Mouse (Mus musculus): ENCODE measurements around the gene March10.

The March10 gene

DNA sequence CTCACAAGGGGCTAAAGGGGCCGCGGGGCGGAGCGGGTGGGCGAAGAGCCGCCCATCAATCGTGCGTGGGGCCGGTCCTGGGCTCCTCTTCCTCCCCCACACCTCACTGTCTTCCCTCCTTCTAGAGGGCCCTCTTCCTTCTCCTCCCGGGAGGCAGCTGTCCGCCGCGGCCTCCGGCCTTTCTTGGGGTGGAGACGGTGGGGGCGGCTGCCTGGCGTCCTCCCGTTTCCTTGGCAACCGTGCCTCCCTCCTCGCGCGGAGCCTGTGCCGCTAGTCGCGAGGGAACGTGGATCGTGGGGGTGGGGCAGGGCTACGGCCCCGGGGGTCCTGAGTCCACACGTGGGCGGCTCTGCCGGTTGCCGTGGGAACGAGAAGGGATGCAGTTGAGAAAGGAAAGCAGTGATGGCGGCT lies at the start of gene March10:
Gene March10 (minus strand): TSS at position 239 of the 411 bp plus-strand sequence.
- no peak for DNase-seq (ENCODE audit: low spot score in 2 of 2)

DNA sequence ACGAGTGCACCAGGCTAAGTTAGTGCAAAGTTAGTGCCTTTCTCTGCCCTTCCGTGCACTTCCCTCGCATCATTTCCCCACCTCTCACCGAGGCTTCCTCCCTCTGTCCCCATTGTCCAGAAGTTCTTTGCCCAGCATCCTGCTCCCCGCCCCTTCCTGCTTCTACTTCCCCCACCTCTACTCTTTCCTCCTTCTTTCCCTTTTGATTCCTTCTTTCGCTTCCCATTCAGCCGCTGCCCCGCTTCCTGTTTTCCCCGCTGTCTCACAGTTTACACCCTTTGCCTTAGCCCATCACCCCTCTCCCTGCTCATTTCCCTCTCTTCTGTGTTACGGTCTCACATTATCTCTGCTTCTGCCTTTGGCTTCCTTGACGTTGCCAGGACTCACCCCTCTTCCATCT lies 49.8 kb upstream of the March10 start:
- DNase-seq (ENCODE audit: low spot score in 2 of 2): no peak

DNA sequence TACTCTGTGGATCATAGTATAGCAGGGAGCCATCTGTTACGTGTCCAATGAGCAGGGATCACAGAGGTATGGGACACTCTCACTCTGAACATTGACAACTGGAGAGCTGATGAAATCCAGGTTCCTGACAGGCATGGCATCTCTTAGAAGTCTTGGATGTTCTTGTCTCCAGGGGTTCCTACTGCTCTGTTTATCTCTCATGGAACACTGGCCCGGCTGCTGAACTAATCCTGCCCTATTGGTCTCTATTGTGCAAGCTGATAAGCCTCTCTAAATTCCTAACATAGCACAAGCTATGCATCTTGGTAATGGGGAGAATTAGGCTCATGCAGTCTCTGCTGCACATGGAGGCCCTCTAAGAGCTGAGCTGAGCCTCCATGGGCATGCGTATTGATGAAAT lies 48.5 kb upstream of the March10 start:
- DNase-seq (ENCODE audit: low spot score in 2 of 2): no peak

GRCm38 (mm10) chr11:105502311-105502710 lies 45.8 kb upstream of the March10 start:
- DNase-seq (ENCODE audit: low spot score in 2 of 2): no peak

DNA sequence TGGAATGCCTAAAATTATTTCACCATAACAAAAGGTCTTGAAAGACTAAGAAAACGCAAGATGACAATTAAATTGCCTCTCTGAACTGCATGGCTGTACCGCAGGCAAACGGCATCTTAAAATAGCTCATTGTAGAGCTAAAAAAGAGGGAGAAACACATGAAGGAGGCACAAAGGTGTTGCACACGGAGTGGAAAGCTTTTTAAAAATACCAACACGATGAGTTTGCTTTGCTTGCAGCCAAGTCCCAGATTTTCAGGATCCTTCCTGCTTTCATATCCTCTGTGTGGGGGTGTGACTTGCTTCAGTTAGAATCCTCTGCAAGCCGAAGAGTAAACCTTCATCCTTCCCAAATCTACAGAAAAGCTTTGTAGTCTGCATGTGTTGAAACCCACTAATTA lies 41.0 kb upstream of the March10 start:
- no peak for DNase-seq (ENCODE audit: low spot score in 2 of 2)

DNA sequence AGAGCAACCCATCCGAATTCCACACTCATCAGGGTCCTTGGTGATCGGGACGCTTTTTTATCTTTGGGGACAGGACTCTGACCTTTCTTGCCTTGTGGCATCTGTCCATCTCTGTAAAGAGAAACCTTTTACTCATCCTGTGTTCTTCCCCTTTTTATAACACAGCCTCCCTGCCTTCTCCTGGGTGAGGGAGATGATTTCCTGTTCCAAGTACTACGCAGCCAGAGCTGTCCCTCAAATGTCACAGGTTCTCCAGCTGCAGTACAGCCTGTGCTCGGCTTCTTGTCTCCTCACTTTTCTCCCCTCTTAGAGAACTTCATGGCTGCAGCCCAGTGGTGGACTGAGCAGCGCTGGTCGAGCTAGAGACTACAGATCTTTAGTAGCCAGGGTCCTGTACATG lies 40.1 kb upstream of the March10 start:
- no peak for DNase-seq (ENCODE audit: low spot score in 2 of 2)

DNA sequence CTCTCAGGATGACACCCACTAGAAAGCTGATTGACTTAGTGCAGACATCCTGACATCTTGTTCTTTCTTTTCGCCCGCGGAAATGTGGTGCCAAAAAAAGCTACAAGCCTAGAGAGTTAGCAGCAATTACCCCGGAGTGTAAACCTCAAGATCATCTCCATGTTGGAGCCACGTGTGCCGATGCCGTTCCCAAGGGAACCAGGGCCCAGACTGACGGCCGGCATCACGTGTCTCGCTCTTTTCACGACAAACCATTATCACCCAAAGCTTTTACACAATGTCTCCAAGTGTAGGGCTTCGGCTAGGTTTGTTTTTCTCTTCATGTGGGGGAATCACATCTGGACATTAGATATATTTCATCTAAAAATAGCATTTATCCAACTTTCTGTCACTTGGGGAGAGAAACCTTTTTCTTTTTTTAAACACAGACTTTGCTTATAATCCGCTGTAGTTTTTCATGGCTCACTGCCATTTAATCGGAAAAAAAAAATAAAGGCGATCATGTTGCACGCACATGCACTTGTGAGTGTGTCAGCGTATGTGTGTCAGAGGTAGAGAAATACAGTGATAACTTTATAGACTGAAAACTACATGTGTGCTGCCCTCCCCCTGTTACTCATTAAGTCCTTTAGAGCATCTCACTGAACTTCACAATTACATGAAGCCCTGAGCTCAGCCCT lies 39.2 kb upstream of the March10 start:
- DNase-seq (ENCODE audit: low spot score in 2 of 2): no peak

GRCm38 (mm10) chr11:105494786-105495369 lies 38.3 kb upstream of the March10 start:
- no peak for DNase-seq (ENCODE audit: low spot score in 2 of 2)

DNA sequence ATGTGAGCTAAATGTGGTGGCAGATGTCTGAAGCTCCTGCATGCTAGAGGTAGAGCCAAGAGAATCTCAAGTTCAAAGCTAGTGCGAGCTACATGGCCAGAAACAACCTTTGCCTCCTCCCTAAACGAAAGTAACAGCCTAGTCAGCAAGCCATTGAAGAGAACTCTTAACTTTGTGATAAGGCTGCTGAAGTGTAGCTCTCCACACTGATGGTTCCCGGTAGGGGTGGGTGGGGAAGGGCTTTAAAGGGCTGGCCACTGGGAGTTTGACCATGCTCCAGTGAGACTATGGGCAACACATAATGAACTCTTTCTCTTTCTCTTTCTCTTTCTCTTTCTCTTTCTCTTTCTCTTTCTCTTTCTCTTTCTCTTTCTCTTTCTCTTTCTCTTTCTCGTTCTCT lies 35.9 kb upstream of the March10 start:
- DNase-seq (ENCODE audit: low spot score in 2 of 2): no peak

- DNase-seq (ENCODE audit: low spot score in 2 of 2): no peak
These were observed 34.4 kb upstream of the March10 start for GRCm38 (mm10) chr11:105490971-105491370.

DNA sequence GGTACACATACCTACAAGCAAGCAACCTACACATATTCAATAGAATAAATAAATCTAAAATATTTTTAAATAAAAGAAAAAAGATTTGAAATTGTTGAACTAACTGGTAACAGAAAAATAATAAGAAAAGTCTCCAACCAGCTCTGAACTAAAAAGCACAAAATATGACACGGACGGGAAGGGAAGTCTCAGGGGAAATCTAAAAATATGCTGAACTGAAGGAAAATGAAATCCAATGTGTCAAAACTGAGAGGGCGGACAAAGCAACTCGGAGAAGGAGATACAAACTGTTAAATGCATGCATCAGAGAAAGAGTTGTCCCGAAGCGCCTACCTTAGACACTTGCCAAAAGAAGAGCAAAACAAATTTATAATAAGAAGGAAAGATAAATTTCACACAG lies 28.9 kb upstream of the March10 start:
- no peak for DNase-seq (ENCODE audit: low spot score in 2 of 2)

- DNase-seq (ENCODE audit: low spot score in 2 of 2): no peak
These were observed 28.5 kb upstream of the March10 start for GRCm38 (mm10) chr11:105484993-105485392.

- DNase-seq (ENCODE audit: low spot score in 2 of 2): no peak
These were observed 26.2 kb upstream of the March10 start for GRCm38 (mm10) chr11:105482747-105483146.

DNA sequence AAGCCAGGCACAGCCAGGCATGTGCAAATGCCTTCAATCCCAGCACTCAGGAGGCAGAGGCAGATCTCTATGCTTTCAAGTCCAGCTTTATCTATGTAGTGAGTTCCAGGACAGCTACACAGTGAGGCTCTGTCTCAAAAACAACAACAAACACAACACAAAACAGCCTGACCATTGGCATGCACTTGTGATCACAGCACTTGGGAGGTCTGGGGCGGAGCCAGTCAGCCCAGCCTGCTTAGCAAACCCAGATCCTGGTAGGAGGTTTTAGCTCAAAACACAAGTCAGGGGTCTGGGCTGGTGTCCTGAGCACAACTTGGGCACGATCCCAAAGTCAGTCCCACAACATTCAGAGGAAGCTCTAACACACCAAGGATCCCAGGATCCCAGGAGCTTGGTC lies 18.2 kb upstream of the March10 start:
- no peak for DNase-seq (ENCODE audit: low spot score in 2 of 2)

DNA sequence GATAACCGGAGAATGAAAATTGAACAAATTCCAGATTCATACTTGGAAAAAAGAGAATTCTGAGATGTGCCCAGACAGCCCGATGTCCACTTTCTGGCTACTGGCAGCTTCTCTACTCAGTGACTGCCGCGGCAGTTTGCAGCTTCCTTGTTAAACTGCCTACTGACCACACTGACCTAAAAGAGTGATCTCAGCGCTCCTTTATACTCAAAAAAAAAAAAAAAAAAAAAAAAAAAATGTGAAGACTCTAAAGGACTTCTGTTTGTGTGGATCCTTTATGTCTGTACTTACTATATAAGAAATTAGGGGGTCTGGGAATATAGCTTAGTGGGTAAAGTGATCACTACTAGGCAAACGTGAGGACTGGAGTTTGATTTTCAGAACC lies 17.8 kb upstream of the March10 start:
- DNase-seq (ENCODE audit: low spot score in 2 of 2): no peak

DNA sequence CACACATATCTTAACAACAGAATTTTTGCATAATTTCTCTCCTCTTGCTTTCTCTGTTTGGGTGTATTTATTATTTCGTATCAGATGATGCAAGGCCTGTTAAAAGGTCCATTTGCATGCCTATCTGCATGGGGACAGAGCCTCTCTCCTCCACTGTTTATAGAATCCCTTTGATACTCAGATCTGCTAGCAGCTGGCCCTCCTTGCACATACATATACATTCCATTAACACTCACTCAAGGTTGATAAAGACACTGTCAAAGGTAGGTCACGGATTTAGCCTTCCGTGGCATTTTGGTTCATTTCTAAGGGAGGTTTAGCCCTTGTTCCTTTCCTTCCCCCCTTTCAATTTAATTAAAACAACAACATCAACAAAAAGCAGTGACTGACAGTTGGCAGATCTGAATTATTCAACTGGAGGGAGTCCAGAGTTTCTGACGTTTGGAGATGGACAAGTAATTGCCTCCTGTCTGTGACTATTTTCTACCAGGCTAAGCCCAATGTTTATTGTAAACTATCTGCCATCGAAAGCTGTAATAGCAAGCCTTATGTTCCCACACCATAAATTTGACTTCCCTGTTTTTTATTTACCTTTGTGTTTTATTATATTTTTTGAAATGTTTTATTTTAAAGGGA lies 17.3 kb upstream of the March10 start:
- no peak for DNase-seq (ENCODE audit: low spot score in 2 of 2)

- no peak for DNase-seq (ENCODE audit: low spot score in 2 of 2)
These were observed 16.1 kb upstream of the March10 start for GRCm38 (mm10) chr11:105472610-105473009.

- no peak for DNase-seq (ENCODE audit: low spot score in 2 of 2)
These were observed 14.4 kb upstream of the March10 start for GRCm38 (mm10) chr11:105470896-105471295.

DNA sequence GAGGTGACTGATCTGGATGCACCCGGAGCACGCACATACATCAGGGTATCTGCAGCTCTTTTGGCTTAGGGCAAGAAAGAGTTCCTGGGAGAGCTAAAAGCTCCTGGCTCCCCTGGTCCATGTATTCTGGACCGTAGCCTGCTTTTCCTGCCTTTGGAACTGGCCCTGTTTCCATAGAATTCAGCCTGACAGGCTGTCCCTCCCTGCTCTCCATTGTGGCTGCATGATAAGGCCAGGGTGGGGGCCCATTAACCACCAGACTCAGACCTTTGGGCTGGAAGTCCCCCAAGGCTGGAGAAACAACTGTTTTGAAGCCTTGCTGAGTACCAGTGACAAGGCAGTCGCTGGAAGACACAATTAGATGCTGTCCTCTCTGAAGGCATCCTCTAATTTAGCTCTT lies 13.0 kb upstream of the March10 start:
- DNase-seq (ENCODE audit: low spot score in 2 of 2): no peak

DNA sequence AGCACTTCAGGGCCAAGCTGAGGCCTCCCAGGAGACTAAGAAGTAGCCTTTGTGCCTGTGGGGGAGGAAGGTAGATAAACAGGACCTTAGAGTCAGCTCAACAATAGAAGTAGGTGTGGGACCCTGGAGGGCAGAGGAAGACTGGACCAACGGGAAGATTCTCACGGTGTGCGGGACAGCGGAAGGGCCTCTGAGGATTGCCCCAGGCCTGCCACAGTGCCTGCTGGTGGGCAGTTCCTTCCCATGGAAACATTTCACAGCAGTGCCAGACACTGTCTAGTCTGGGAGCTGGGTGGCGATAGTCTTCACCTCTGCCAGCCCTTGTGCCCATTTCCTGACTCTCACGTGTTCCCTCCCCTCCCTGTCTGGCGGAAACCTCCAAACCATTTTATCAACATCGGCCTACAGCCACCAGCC lies 12.6 kb upstream of the March10 start:
- DNase-seq (ENCODE audit: low spot score in 2 of 2): no peak

- DNase-seq (ENCODE audit: low spot score in 2 of 2): no peak
These were observed 11.9 kb upstream of the March10 start for GRCm38 (mm10) chr11:105468436-105468835.

DNA sequence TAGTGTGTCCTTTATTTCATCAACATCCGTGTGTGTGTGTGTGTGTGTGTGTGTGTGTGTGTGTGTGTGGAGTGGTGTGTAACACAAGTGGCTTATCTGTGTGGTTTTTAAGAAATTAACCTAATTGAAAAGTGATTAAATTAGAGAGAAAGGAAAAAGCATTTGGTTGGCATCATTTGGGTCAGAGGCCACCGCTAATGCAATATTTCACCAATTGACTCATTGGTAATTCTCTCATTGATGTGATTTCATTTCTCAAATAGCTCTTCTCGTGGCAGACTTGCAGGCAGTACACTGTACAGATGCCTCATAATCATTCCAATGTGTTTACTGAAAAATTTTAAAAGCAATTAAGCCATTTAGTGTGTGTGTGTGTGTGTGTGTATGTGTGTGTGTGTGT lies 11.3 kb upstream of the March10 start:
- DNase-seq (ENCODE audit: low spot score in 2 of 2): no peak

GRCm38 (mm10) chr11:105467266-105467665 lies 10.7 kb upstream of the March10 start:
- DNase-seq (ENCODE audit: low spot score in 2 of 2): no peak

All from spleen, postnatal 14 days (tissue).